9 mouse cellular contexts compared by ENCODE assay signal in genomic region chr5:125217426-125218170, GRCm38 (mm10). TPM values are rescaled to one million over a fixed set of nuclear protein-coding genes. Genes with fewer than 3 reads are reported as not detected.
DNase-seq lines count a peak whose midpoint lies in the region; ATAC-seq lines count a peak whose summit lies in the region.
"Had no signal": no experiment of that assay in that cellular context is flagged by ENCODE, and none has a peak within 500 bp of the region (broad histone marks: within the 10 kb centered on the region; RNA-seq: fewer than 3 reads in every experiment).

No protein-coding gene starts in this region.

- 27% methylated on average over 9 of the region's 9 CpGs for WGBS in kidney, embryonic 16.5 days
- 48% methylated on average over 9 of the region's 9 CpGs for WGBS in forebrain, embryonic 13.5 days
- 69% methylated on average over 9 of the region's 9 CpGs for WGBS in limb, embryonic 10.5 days
- 23% methylated on average over 9 of the region's 9 CpGs for WGBS in neural tube, embryonic 14.5 days
- WGBS in liver, embryonic 11.5 days, result 79% methylated on average over 9 of the region's 9 CpGs

- no peak overlapping the region for H3K4me3 ChIP-seq in kidney, embryonic 16.5 days (ENCODE audit: low read length)
- H3K4me3 ChIP-seq in forebrain, embryonic 13.5 days, result no peak overlapping the region
- H3K4me3 ChIP-seq in limb, embryonic 10.5 days, result no peak overlapping the region
- no peak overlapping the region for H3K4me3 ChIP-seq in neural tube, embryonic 14.5 days (ENCODE audit: low read depth, low read length)
- H3K4me3 ChIP-seq in liver, embryonic 11.5 days (ENCODE audit: low read depth, low read length), result no peak overlapping the region
- H3K4me3 ChIP-seq: lung, embryonic 15.5 days had no signal

- no peaks in the 10 kb centered on the region for H3K9me3 ChIP-seq in kidney, embryonic 16.5 days (ENCODE audit: low read length)
- no peaks in the 10 kb centered on the region for H3K9me3 ChIP-seq in forebrain, embryonic 13.5 days (replicated peaks)
- H3K9me3 ChIP-seq in limb, embryonic 10.5 days (replicated peaks), result no peaks in the 10 kb centered on the region
- H3K9me3 ChIP-seq in neural tube, embryonic 14.5 days (ENCODE audit: control insufficient read depth, low read length), result no peaks in the 10 kb centered on the region
- H3K9me3 ChIP-seq in liver, embryonic 11.5 days (ENCODE audit: control insufficient read depth, low read length), result no peaks in the 10 kb centered on the region
- H3K9me3 ChIP-seq: lung, embryonic 15.5 days had no signal

- no peak overlapping the region for H3K4me2 ChIP-seq in kidney, embryonic 16.5 days (replicated peaks; ENCODE audit: low read depth, low read length)
- no peak overlapping the region for H3K4me2 ChIP-seq in forebrain, embryonic 13.5 days
- no peak overlapping the region for H3K4me2 ChIP-seq in neural tube, embryonic 14.5 days (ENCODE audit: low read depth, low read length)
- no peak overlapping the region for H3K4me2 ChIP-seq in liver, embryonic 11.5 days
- H3K4me2 ChIP-seq: lung, embryonic 15.5 days had no signal

- DNase-seq in kidney, postnatal 25 days, result no peak
- no peak for DNase-seq in limb, embryonic 10.5 days (ENCODE audit: low spot score)
- no peak for DNase-seq in liver, embryonic 11.5 days (ENCODE audit: low spot score)
- no peak for DNase-seq in liver
- no peak for DNase-seq in thymus, postnatal 0 days (ENCODE audit: low spot score)

- no peaks in the 10 kb centered on the region for H3K36me3 ChIP-seq in kidney, embryonic 16.5 days (ENCODE audit: insufficient read depth, low read length)
- no peaks in the 10 kb centered on the region for H3K36me3 ChIP-seq in forebrain, embryonic 13.5 days (ENCODE audit: poor library complexity, severe bottlenecking)
- H3K36me3 ChIP-seq in limb, embryonic 10.5 days, result no peaks in the 10 kb centered on the region
- H3K36me3 ChIP-seq in neural tube, embryonic 14.5 days (ENCODE audit: control insufficient read depth, insufficient read depth, low read length), result no peaks in the 10 kb centered on the region
- no peaks in the 10 kb centered on the region for H3K36me3 ChIP-seq in liver, embryonic 11.5 days (ENCODE audit: control insufficient read depth, insufficient read depth, low read length)
- H3K36me3 ChIP-seq: lung, embryonic 15.5 days had no signal

- H3K27me3 ChIP-seq in kidney, embryonic 16.5 days (ENCODE audit: insufficient read depth, low read length), result peaks cover 4% of the 10 kb centered on the region; the same call in 1 of the 2 replicates
- no peaks in the 10 kb centered on the region for H3K27me3 ChIP-seq in forebrain, embryonic 13.5 days
- peaks cover 20% of the 10 kb centered on the region for H3K27me3 ChIP-seq in limb, embryonic 10.5 days (ENCODE audit: low read depth, poor library complexity, severe bottlenecking)
- no peaks in the 10 kb centered on the region for H3K27me3 ChIP-seq in neural tube, embryonic 14.5 days (ENCODE audit: control insufficient read depth, insufficient read depth, low read length)
- H3K27me3 ChIP-seq in liver, embryonic 11.5 days (replicated peaks; ENCODE audit: control insufficient read depth, insufficient read depth, low read length), result peaks cover 7% of the 10 kb centered on the region; the same call in 1 of the 2 replicates
- H3K27me3 ChIP-seq: lung, embryonic 15.5 days had no signal

- peak; percentile 90 for ATAC-seq in kidney, embryonic 16.5 days (ENCODE audit: low FRiP score, low TSS enrichment)
- no peak for ATAC-seq in forebrain, embryonic 13.5 days
- peak; percentile 74; the same call in 1 of the 2 replicates for ATAC-seq in neural tube, embryonic 14.5 days (ENCODE audit: low read depth)
- ATAC-seq in liver, embryonic 11.5 days (replicated peaks; ENCODE audit: low FRiP score), result no peak

- peaks cover 17% of the 10 kb centered on the region for H3K4me1 ChIP-seq in kidney, embryonic 16.5 days (ENCODE audit: insufficient read depth, low read length)
- H3K4me1 ChIP-seq in forebrain, embryonic 13.5 days, result peaks cover 44% of the 10 kb centered on the region
- peaks cover 29% of the 10 kb centered on the region for H3K4me1 ChIP-seq in limb, embryonic 10.5 days
- peaks cover 30% of the 10 kb centered on the region for H3K4me1 ChIP-seq in neural tube, embryonic 14.5 days (ENCODE audit: control insufficient read depth, insufficient read depth, low read length)
- H3K4me1 ChIP-seq in liver, embryonic 11.5 days (replicated peaks; ENCODE audit: control insufficient read depth, insufficient read depth, low read length), result no peaks in the 10 kb centered on the region; the same call in 1 of the 2 replicates

- no peak overlapping the region for H3K27ac ChIP-seq in kidney, embryonic 16.5 days (ENCODE audit: low read length)
- peak overlapping the region; percentile 68 for H3K27ac ChIP-seq in forebrain, embryonic 13.5 days
- H3K27ac ChIP-seq in limb, embryonic 10.5 days, result 0 out of 2 replicates have a peak overlapping the region, but pooled peaks have one; percentile 27
- H3K27ac ChIP-seq in neural tube, embryonic 14.5 days (ENCODE audit: low read depth, low read length), result peak overlapping the region; percentile 72
- no peak overlapping the region for H3K27ac ChIP-seq in liver, embryonic 11.5 days (ENCODE audit: low read depth, low read length)
- H3K27ac ChIP-seq: lung, embryonic 15.5 days had no signal

- H3K9ac ChIP-seq in kidney, embryonic 16.5 days (replicated peaks; ENCODE audit: low read length), result no peak overlapping the region
- H3K9ac ChIP-seq in forebrain, embryonic 13.5 days, result 0 out of 2 replicates have a peak overlapping the region, but pooled peaks have one; percentile 31
- H3K9ac ChIP-seq in neural tube, embryonic 14.5 days (replicated peaks; ENCODE audit: low read depth, low read length), result no peak overlapping the region
- no peak overlapping the region for H3K9ac ChIP-seq in liver, embryonic 11.5 days (ENCODE audit: low read depth, low read length)
- H3K9ac ChIP-seq: lung, embryonic 15.5 days had no signal

RNA-seq across cellular contexts. Expression of gene Ncor2, which starts 38.6 kb away (rescaled TPM):
- polyA plus RNA-seq in kidney, embryonic 16.5 days (2015; fragmentation: Nextera tagmentation; extraction: Ambion mirVana), result 25.9 and 27.5 TPM in 2 replicates
- 25.6 and 27.3 TPM in 2 replicates for polyA plus RNA-seq in forebrain, embryonic 13.5 days (2015; fragmentation: Nextera tagmentation; extraction: Ambion mirVana)
- 22.4 and 26.8 TPM in 2 replicates for polyA plus RNA-seq in limb, embryonic 10.5 days (2016; fragmentation: Nextera tagmentation; extraction: Ambion mirVana)
- 29.1 and 32.8 TPM in 2 replicates for polyA plus RNA-seq in neural tube, embryonic 14.5 days (2014; fragmentation: Nextera tagmentation; extraction: Ambion mirVana)
- polyA plus RNA-seq in liver, embryonic 11.5 days (2014; fragmentation: Nextera tagmentation; extraction: Ambion mirVana), result 14.0 and 17.2 TPM in 2 replicates
- 14.3 and 19.8 TPM in 2 replicates for polyA plus RNA-seq in thymus, postnatal 0 days (2015; fragmentation: Nextera tagmentation; extraction: Ambion mirVana)

Comparison
In these comparisons a context has a peak if more than half of its experiments do, and no peak if none do; other contexts are left out.
1. ATAC-seq: peak in kidney, embryonic 16.5 days (single experiment) and neural tube, embryonic 14.5 days (single experiment); none in forebrain, embryonic 13.5 days (single experiment) and liver, embryonic 11.5 days (single experiment).
2. H3K27ac ChIP-seq: peak in forebrain, embryonic 13.5 days (single experiment), limb, embryonic 10.5 days (single experiment) and neural tube, embryonic 14.5 days (single experiment); none in kidney, embryonic 16.5 days (single experiment) and liver, embryonic 11.5 days (single experiment).